Mouse (Mus musculus): Measurements from ENCODE around the gene Rapgef4. TPM values are rescaled to one million over a fixed set of nuclear protein-coding genes. Genes with fewer than 3 reads are reported as not detected.

Rapgef4 gene
- polyA plus RNA-seq, 1 experiment: 11.4 TPM

- H3K4me3 ChIP-seq (replicated peaks; ENCODE audit: extremely low read depth, low read depth, low read length): no peak overlapping the region
- no peak for TF ChIP-seq POLR2A (IDR thresholded peaks at IDR 0.05; ENCODE audit: borderline replicate concordance, extremely low read depth, low read depth, low read length)
- no peak for TF ChIP-seq CTCF (IDR thresholded peaks at IDR 0.05; ENCODE audit: insufficient read depth, low read length)
- H3K4me1 ChIP-seq (ENCODE audit: control insufficient read depth, insufficient read depth, low read length): no peaks in the 10 kb centered on the region
- WGBS: 61% methylated on average over 6 of the region's 6 CpGs
- peak; percentile 10 for DNase-seq
Observed at GRCm38 (mm10) chr2:72196190-72196965, 215.3 kb downstream of the Rapgef4 start.

- Histone ChIP-seq H3K4me3 (replicated peaks; ENCODE audit: extremely low read depth, low read depth, low read length) (no peak overlapping the region), H3K4me1 (ENCODE audit: control insufficient read depth, insufficient read depth, low read length) (peaks cover 3% of the 10 kb centered on the region)
- TF ChIP-seq POLR2A (IDR thresholded peaks at IDR 0.05; ENCODE audit: borderline replicate concordance, extremely low read depth, low read depth, low read length): no peak
- TF ChIP-seq CTCF (IDR thresholded peaks at IDR 0.05; ENCODE audit: insufficient read depth, low read length): 0 out of 2 replicates have a peak, but pooled peaks have one; percentile 6
- WGBS: 45% methylated on average over 3 of the region's 3 CpGs
- no peak for DNase-seq
Observed at GRCm38 (mm10) chr2:72197026-72197425, 216.0 kb downstream of the Rapgef4 start.

GRCm38 (mm10) chr2:72199451-72199850 lies 218.4 kb downstream of the Rapgef4 start:
- TF ChIP-seq CTCF (IDR thresholded peaks at IDR 0.05; ENCODE audit: insufficient read depth, low read length) (no peak), POLR2A (IDR thresholded peaks at IDR 0.05; ENCODE audit: borderline replicate concordance, extremely low read depth, low read depth, low read length) (no peak)
- H3K4me3 ChIP-seq (replicated peaks; ENCODE audit: extremely low read depth, low read depth, low read length): no peak overlapping the region
- DNase-seq: no peak
- H3K4me1 ChIP-seq (ENCODE audit: control insufficient read depth, insufficient read depth, low read length): peaks cover 7% of the 10 kb centered on the region
- WGBS: 82% methylated on average over 2 of the region's 2 CpGs

DNA sequence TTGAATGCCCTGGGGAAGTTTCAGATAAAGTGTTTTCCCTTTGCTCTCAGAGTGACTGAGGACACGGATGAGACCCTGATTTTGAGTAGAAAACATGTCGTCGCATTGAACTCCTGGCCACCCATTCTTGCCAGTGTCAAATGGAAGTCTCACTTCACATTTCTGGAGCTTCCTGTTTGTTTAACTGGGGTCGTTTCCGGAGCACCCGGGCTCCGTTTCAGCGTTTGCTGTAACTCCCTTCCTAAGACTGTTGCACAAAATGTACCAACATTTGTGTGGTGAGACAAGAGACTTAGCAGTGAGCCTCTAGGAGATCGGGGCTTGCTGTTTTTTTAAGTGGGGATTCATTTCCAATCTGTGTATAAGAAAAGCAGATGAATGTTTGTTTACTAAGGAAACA lies 220.5 kb downstream of the Rapgef4 start:
- TF ChIP-seq POLR2A (IDR thresholded peaks at IDR 0.05; ENCODE audit: borderline replicate concordance, extremely low read depth, low read depth, low read length) (no peak), CTCF (IDR thresholded peaks at IDR 0.05; ENCODE audit: insufficient read depth, low read length) (no peak)
- no peak for DNase-seq
- Histone ChIP-seq H3K4me3 (replicated peaks; ENCODE audit: extremely low read depth, low read depth, low read length) (no peak overlapping the region), H3K4me1 (ENCODE audit: control insufficient read depth, insufficient read depth, low read length) (peaks cover 7% of the 10 kb centered on the region)
- WGBS: 14% methylated on average over 9 of the region's 9 CpGs

- WGBS: 32% methylated on average over 6 of the region's 6 CpGs
- TF ChIP-seq CTCF (IDR thresholded peaks at IDR 0.05; ENCODE audit: insufficient read depth, low read length): no peak
- no peak for TF ChIP-seq POLR2A (IDR thresholded peaks at IDR 0.05; ENCODE audit: borderline replicate concordance, extremely low read depth, low read depth, low read length)
- Histone ChIP-seq H3K4me1 (ENCODE audit: control insufficient read depth, insufficient read depth, low read length) (peaks cover 7% of the 10 kb centered on the region), H3K4me3 (replicated peaks; ENCODE audit: extremely low read depth, low read depth, low read length) (no peak overlapping the region)
- no peak for DNase-seq
Observed at GRCm38 (mm10) chr2:72202252-72202651, 221.2 kb downstream of the Rapgef4 start.

DNA sequence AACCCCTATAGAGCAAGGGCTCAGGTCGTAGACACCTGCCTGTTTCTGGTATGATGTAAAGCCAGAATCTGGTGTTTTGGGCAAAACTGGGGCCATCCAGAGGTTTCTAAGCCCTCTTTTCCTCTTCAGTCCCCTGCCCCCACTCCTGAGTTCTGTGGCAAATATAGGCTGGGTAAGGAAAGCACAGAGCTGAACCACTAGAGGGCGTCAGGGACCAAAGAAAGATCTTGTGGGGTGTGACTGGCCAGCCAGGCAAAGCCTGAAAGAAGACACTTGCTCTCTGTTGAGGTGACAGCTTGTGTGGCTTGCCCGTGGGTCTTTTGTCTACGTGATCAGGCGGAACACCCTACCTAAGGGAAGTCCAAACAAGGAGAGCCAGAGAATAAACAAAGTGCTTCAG lies 222.6 kb downstream of the Rapgef4 start:
- H3K4me3 ChIP-seq (replicated peaks; ENCODE audit: extremely low read depth, low read depth, low read length): peak overlapping the region; percentile 27
- WGBS: 9% methylated on average over 5 of the region's 5 CpGs
- peak; percentile 64 for DNase-seq
- peaks cover 7% of the 10 kb centered on the region for H3K4me1 ChIP-seq (ENCODE audit: control insufficient read depth, insufficient read depth, low read length)
- no peak for TF ChIP-seq POLR2A (IDR thresholded peaks at IDR 0.05; ENCODE audit: borderline replicate concordance, extremely low read depth, low read depth, low read length)
- TF ChIP-seq CTCF (IDR thresholded peaks at IDR 0.05; ENCODE audit: insufficient read depth, low read length): peak; percentile 80

- H3K4me1 ChIP-seq (ENCODE audit: control insufficient read depth, insufficient read depth, low read length): peaks cover 7% of the 10 kb centered on the region
- DNase-seq: no peak
- 89% methylated on average over 5 of the region's 5 CpGs for WGBS
- TF ChIP-seq POLR2A (IDR thresholded peaks at IDR 0.05; ENCODE audit: borderline replicate concordance, extremely low read depth, low read depth, low read length): no peak
- no peak overlapping the region for H3K4me3 ChIP-seq (replicated peaks; ENCODE audit: extremely low read depth, low read depth, low read length)
Observed at GRCm38 (mm10) chr2:72205869-72206268, 224.8 kb downstream of the Rapgef4 start.

GRCm38 (mm10) chr2:72206530-72207248 lies 225.6 kb downstream of the Rapgef4 start:
- Histone ChIP-seq H3K4me3 (replicated peaks; ENCODE audit: extremely low read depth, low read depth, low read length) (no peak overlapping the region), H3K4me1 (ENCODE audit: control insufficient read depth, insufficient read depth, low read length) (peaks cover 7% of the 10 kb centered on the region)
- WGBS: 83% methylated on average over 4 of the region's 4 CpGs
- TF ChIP-seq CTCF (IDR thresholded peaks at IDR 0.05; ENCODE audit: insufficient read depth, low read length): no peak
- TF ChIP-seq POLR2A (IDR thresholded peaks at IDR 0.05; ENCODE audit: borderline replicate concordance, extremely low read depth, low read depth, low read length): no peak
- no peak for DNase-seq

GRCm38 (mm10) chr2:72217336-72217735 lies 236.3 kb downstream of the Rapgef4 start:
- TF ChIP-seq POLR2A (IDR thresholded peaks at IDR 0.05; ENCODE audit: borderline replicate concordance, extremely low read depth, low read depth, low read length) (no peak), CTCF (IDR thresholded peaks at IDR 0.05; ENCODE audit: insufficient read depth, low read length) (no peak)
- WGBS: 87% methylated on average over 3 of the region's 3 CpGs
- DNase-seq: no peak
- no peaks in the 10 kb centered on the region for H3K4me1 ChIP-seq (ENCODE audit: control insufficient read depth, insufficient read depth, low read length)
- H3K4me3 ChIP-seq (replicated peaks; ENCODE audit: extremely low read depth, low read depth, low read length): no peak overlapping the region
